Mouse (Mus musculus): ENCODE measurements around the gene Zdbf2.

DNA sequence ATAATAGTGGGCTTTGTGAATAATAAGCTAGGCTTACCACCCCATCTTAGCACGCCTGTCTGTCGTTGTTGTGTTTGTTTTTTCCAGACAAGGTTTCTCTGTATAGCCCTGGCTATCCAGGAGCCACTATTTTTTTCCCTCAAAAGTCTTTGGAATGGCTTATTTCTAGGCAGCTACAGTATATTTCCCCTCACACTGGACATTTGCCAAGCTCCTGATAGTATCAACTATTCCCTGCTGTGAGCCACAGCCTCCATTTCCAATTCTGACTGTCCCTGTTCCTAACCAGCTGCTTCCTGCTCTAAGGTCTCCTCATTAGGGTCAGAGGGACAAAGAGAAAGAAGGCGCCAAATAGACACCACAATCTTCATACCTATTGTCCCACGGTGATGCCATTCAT lies 18.0 kb upstream of the Zdbf2 start:
- TF ChIP-seq CHD2 (IDR thresholded peaks at IDR 0.05; ENCODE audit: low read depth, low read length): no peak
- no peak for TF ChIP-seq ZNF384 (IDR thresholded peaks at IDR 0.05; ENCODE audit: low read depth, low read length)
- no peak for TF ChIP-seq ZC3H11A (IDR thresholded peaks at IDR 0.05; ENCODE audit: borderline replicate concordance, low read depth, low read length)
